Mouse (Mus musculus) MEL (cell line): ENCODE results near the gene Mrps34.

Experiments used
- CTCF ChIP-seq, 3 experiments: IDR thresholded peaks in 2 of 3; conservative IDR thresholded peaks in 1 of 3; 2 replicates each; pipeline ENCODE4 v1.5.1; 2011 to 2012; ENCODE audit warnings: low read length in 3 of 3, low read depth in 2 of 3, mild to moderate bottlenecking in 2 of 3, improper control_type of control experiment in 1 of 3, inconsistent platforms in 1 of 3, mixed read lengths in 1 of 3, moderate library complexity in 1 of 3; ENCODE audit not compliant: control insufficient read depth in 1 of 3, insufficient read depth in 1 of 3, poor library complexity in 1 of 3, severe bottlenecking in 1 of 3
- MAX ChIP-seq: IDR thresholded peaks from 2 replicates; pipeline ENCODE4 v1.6.1; 2011; ENCODE audit warnings: low read length, improper control_type of control experiment
- POLR2A ChIP-seq, 2 experiments: IDR thresholded peaks; 2 replicates each; pipeline ENCODE4 v1.6.1; 2011 to 2012; ENCODE audit warnings: low read length in 2 of 2, mild to moderate bottlenecking in 2 of 2, control low read depth in 1 of 2, improper control_type of control experiment in 1 of 2, low read depth in 1 of 2, moderate library complexity in 1 of 2; ENCODE audit not compliant: control insufficient read depth in 1 of 2, insufficient read depth in 1 of 2, poor library complexity in 1 of 2
- TAL1 ChIP-seq: IDR thresholded peaks from 2 replicates; pipeline ENCODE4 v1.6.1; 2012; ENCODE audit warnings: mild to moderate bottlenecking, inconsistent platforms, low read length, moderate library complexity, mixed read lengths
- TCF12 ChIP-seq: IDR thresholded peaks from 2 replicates; pipeline ENCODE4 v1.6.1; 2014; ENCODE audit warnings: low read depth, mild to moderate bottlenecking, inconsistent platforms, low read length, improper control_type of control experiment, moderate library complexity
- USF1 ChIP-seq: IDR thresholded peaks from 2 replicates; pipeline ENCODE4 v1.6.1; 2014; ENCODE audit warnings: low read depth, mild to moderate bottlenecking, inconsistent platforms, low read length, improper control_type of control experiment, moderate library complexity
- USF2 ChIP-seq, 2 experiments: IDR thresholded peaks; 2 replicates each; pipeline ENCODE4 v1.6.1; 2011 to 2012; ENCODE audit warnings: improper control_type of control experiment in 2 of 2, low read length in 2 of 2, borderline replicate concordance in 1 of 2, inconsistent platforms in 1 of 2, low read depth in 1 of 2, mild to moderate bottlenecking in 1 of 2; ENCODE audit not compliant: insufficient read depth in 1 of 2
- ZC3H11A ChIP-seq: IDR thresholded peaks from 2 replicates; pipeline ENCODE4 v1.6.1; 2012; ENCODE audit warnings: low read depth, mild to moderate bottlenecking, inconsistent platforms, low read length, improper control_type of control experiment
- ZKSCAN1 ChIP-seq: IDR thresholded peaks from 2 replicates; pipeline ENCODE4 v1.6.1; 2012; ENCODE audit warnings: low read depth, mild to moderate bottlenecking, inconsistent platforms, low read length, improper control_type of control experiment, moderate library complexity

DNA sequence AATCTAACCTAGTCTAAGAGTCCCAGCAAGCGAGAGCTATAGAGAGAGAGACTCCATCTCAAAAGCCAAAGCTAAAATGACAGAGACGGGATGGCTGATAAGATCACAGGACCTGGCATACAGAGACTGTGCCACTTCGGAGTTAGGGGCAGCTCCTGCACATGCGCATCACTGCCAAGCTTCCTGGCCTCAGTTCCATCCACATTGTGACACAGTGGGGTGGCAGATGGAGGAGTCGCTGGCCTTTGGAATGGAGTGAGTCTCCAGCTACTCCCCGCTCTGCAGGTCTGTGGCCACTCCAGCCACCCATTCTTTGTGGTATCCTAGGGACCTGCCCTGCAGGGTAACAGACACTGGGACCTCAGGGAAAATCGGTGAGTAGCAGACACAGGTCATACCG, 29.1 kb upstream of the Mrps34 start, which contains the start of gene Igfals:
- no peak for TF ChIP-seq POLR2A (IDR thresholded peaks at IDR 0.05; ENCODE audit: control insufficient read depth in 1 of 2, insufficient read depth in 1 of 2, low read depth in 1 of 2, low read length in 2 of 2, poor library complexity in 1 of 2)
- no peak for TF ChIP-seq ZC3H11A
- no peak for TF ChIP-seq USF2 (IDR thresholded peaks at IDR 0.05; ENCODE audit: borderline replicate concordance in 1 of 2, insufficient read depth in 1 of 2, low read depth in 1 of 2, low read length in 2 of 2)
- TF ChIP-seq TAL1, result no peak
- TF ChIP-seq CTCF (IDR thresholded peaks at IDR 0.05 in 2 of 3, conservative IDR thresholded peaks at IDR 0.05 in 1 of 3; ENCODE audit: control insufficient read depth in 1 of 3, insufficient read depth in 1 of 3, low read depth in 2 of 3, low read length in 3 of 3, poor library complexity in 1 of 3, severe bottlenecking in 1 of 3), result no peak
- TF ChIP-seq ZKSCAN1, result no peak
- no peak for TF ChIP-seq MAX
- TF ChIP-seq USF1, result no peak
- no peak for TF ChIP-seq TCF12
